Mouse (Mus musculus) megakaryocyte, embryonic 14.5 days (primary cell): ENCODE data around the gene 2210011C24Rik.

Source experiments
- FLI1 ChIP-seq: IDR thresholded peaks from 2 replicates; pipeline ENCODE4 v1.6.1; 2012; ENCODE audit warnings: low read length, inconsistent platforms, mixed read lengths
- GATA1 ChIP-seq: IDR thresholded peaks from 3 replicates; pipeline ENCODE4 v1.6.1; 2012; ENCODE audit warnings: mixed read lengths, low read length, inconsistent platforms, borderline replicate concordance

- TF ChIP-seq GATA1 (no peak), FLI1 (no peak)
These were observed 40.8 kb upstream of the 2210011C24Rik start for GRCm38 (mm10) chr8:84052746-84053145.
